Mouse (Mus musculus) testis, postnatal 14 days (tissue): ENCODE data around the gene Szrd1.

ENCODE experiments used
- DNase-seq: peaks from one replicate; pipeline ENCODE4 v3.0.0; 2021; ENCODE audit warnings: low spot score

Gene Szrd1

GRCm38 (mm10) chr4:141066709-141067515 is 72.7 kb downstream of the Szrd1 start:
- DNase-seq: no peak

GRCm38 (mm10) chr4:141065123-141065522 is 74.5 kb downstream of the Szrd1 start:
- DNase-seq: no peak

DNA sequence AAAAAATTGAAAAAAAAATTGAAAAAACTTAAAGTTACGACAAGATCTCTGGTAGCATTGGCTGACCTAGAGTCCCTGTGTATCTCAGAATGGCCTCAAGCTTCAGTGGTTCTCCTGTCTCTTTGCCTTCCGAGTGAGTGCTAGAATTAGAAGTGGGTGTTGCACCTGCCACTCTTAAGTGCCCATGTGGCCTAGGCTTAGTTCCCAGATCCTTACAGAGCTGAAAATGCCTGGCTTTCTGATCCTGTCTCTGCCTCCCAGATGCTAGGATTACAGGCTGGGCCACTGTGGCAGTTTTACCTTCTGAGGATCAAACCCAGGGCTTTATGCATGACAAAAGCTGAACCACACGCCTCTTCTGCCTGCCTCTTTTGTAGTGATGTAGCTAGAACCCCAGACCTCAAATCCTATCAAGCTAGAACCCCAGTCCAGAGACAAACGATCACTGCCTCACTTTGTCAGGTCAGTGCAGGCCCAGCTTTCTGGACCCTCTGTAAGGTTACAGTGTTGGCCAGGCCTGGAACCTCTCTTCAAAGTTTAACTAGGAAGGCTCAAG is 75.4 kb downstream of the Szrd1 start:
- no peak for DNase-seq
